In the genomic region with DNA sequence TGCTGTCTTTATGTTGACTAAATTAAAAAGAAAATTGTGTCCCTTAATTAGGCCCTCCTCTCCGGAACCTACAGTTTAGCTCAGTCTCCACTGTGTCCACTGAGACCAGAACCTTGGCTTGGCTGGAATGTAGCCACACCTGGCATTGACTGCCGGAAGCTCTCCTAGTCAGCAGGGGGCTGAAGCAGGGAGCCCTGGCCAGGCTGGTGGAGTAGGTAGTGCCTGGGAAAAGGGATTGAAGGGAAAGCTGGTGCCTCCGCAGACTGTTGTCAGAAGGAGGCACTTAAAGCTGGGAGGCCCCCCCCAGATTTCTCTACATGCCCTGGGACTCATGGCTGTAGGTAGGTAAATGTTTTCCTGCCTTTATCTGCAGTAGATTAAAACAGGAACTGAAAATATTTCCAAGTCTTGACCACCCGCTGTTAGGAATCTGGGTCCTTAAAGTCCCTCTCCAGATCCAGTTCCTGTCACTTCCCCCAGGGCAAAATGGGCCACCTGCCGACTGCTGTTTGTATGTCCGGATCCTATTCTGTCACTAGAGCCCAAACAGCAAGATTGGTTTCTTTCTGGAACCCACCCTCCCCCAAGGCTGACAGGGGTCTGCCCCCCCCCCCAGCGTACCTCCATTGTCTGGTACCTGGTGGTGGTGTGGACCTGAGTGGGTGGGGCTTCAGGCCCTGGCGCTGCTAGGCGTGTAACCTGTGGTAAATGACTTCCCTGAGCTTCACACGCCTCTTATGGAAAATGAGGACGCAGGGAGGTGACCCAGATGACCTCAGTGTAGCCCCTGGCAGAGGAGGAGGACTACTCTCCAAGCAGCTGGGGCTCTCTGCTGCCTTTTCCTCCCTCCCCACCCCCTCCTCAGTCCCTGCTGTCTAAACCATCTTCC, we compare ENCODE assay signal across 9 mouse cellular contexts. TPM values are rescaled to one million over a fixed set of nuclear protein-coding genes. Genes with fewer than 3 reads are reported as not detected.
A peak's percentile ranks its signal among the peaks of the same experiment; 100 is the strongest.
DNase-seq lines count a peak whose midpoint lies in the region; ATAC-seq and TF ChIP-seq lines count a peak whose summit lies in the region.
"Had no signal": no experiment of that assay in that cellular context is flagged by ENCODE, and none has a peak within 500 bp of the region (broad histone marks: within the 10 kb centered on the region; RNA-seq: fewer than 3 reads in every experiment).

No protein-coding gene starts in this region.

- peak overlapping the region; percentile 92 for H3K27ac ChIP-seq in gastrocnemius, adult 2 months
- no peak overlapping the region for H3K27ac ChIP-seq in neural tube, embryonic 12.5 days
- H3K27ac ChIP-seq in neural tube, embryonic 15.5 days (replicated peaks): no peak overlapping the region
- no peak overlapping the region for H3K27ac ChIP-seq in limb, embryonic 10.5 days
- peak overlapping the region; percentile 39; the same call in 1 of the 2 replicates for H3K27ac ChIP-seq in stomach, embryonic 16.5 days (ENCODE audit: low read length)

- intact Hi-C loops in gastrocnemius, adult 2 months (cut with DNase I): loop anchor here (2.0 kb wide), 1 partner anchor 117 kb away; no protein-coding TSS in a partner anchor

- H3K36me3 ChIP-seq in neural tube, embryonic 12.5 days: 0 out of 2 replicates have a peak, but pooled peaks cover under 1% of the 10 kb centered on the region
- H3K36me3 ChIP-seq in neural tube, embryonic 15.5 days: peaks cover 9% of the 10 kb centered on the region; the same call in 1 of the 2 replicates
- H3K36me3 ChIP-seq in limb, embryonic 10.5 days: peaks cover 13% of the 10 kb centered on the region
- no peaks in the 10 kb centered on the region for H3K36me3 ChIP-seq in stomach, embryonic 16.5 days (ENCODE audit: control insufficient read depth, insufficient read depth, low read length)

- peak overlapping the region; percentile 75 for H3K4me3 ChIP-seq in gastrocnemius, adult 2 months
- H3K4me3 ChIP-seq in neural tube, embryonic 12.5 days: no peak overlapping the region
- no peak overlapping the region for H3K4me3 ChIP-seq in neural tube, embryonic 15.5 days (replicated peaks)
- H3K4me3 ChIP-seq in limb, embryonic 10.5 days: peak overlapping the region; percentile 30; the same call in 1 of the 2 replicates
- 0 out of 2 replicates have a peak overlapping the region, but pooled peaks have one; percentile 6 for H3K4me3 ChIP-seq in stomach, embryonic 16.5 days (replicated peaks; ENCODE audit: low read length)

- no peak for DNase-seq in gastrocnemius, adult 2 months
- no peak for DNase-seq in gastrocnemius, adult 18-20 months (ENCODE audit: low spot score)
- DNase-seq in limb, embryonic 10.5 days (ENCODE audit: low spot score): no peak
- no peak for DNase-seq in thymus, postnatal 25 days
- DNase-seq in liver: no peak
- DNase-seq: liver, postnatal 0 days had no signal

- no peak for ATAC-seq in neural tube, embryonic 12.5 days (ENCODE audit: low FRiP score, low read depth)
- ATAC-seq in neural tube, embryonic 15.5 days (ENCODE audit: low FRiP score): no peak
- peak; percentile 39; the same call in 1 of the 2 replicates for ATAC-seq in stomach, embryonic 16.5 days (ENCODE audit: insufficient read depth, low FRiP score)
- ATAC-seq: liver, postnatal 0 days had no signal

- no peak for TF ChIP-seq CTCF in gastrocnemius, adult 2 months (IDR thresholded peaks at IDR 0.05)

- WGBS in neural tube, embryonic 12.5 days: 33% methylated on average over 11 of the region's 11 CpGs
- 30% methylated on average over 11 of the region's 11 CpGs for WGBS in neural tube, embryonic 15.5 days
- WGBS in limb, embryonic 10.5 days: 24% methylated on average over 11 of the region's 11 CpGs
- 38% methylated on average over 11 of the region's 11 CpGs for WGBS in stomach, embryonic 16.5 days

- H3K9me3 ChIP-seq in neural tube, embryonic 12.5 days: no peaks in the 10 kb centered on the region
- H3K9me3 ChIP-seq in neural tube, embryonic 15.5 days (replicated peaks): no peaks in the 10 kb centered on the region
- no peaks in the 10 kb centered on the region for H3K9me3 ChIP-seq in limb, embryonic 10.5 days (replicated peaks)
- H3K9me3 ChIP-seq in stomach, embryonic 16.5 days (replicated peaks; ENCODE audit: control insufficient read depth, low read length): no peaks in the 10 kb centered on the region

- H3K9ac ChIP-seq in neural tube, embryonic 12.5 days: no peak overlapping the region
- no peak overlapping the region for H3K9ac ChIP-seq in neural tube, embryonic 15.5 days (replicated peaks)
- H3K9ac ChIP-seq in stomach, embryonic 16.5 days (ENCODE audit: low read length): no peak overlapping the region
- H3K9ac ChIP-seq: liver, postnatal 0 days had no signal

- H3K4me1 ChIP-seq in neural tube, embryonic 12.5 days: peaks cover 7% of the 10 kb centered on the region
- 0 out of 2 replicates have a peak, but pooled peaks cover 3% of the 10 kb centered on the region for H3K4me1 ChIP-seq in neural tube, embryonic 15.5 days
- H3K4me1 ChIP-seq in limb, embryonic 10.5 days: peaks cover 50% of the 10 kb centered on the region
- H3K4me1 ChIP-seq in stomach, embryonic 16.5 days (ENCODE audit: control insufficient read depth, insufficient read depth, low read length): peaks cover 13% of the 10 kb centered on the region; the same call in 1 of the 2 replicates

- H3K27me3 ChIP-seq in neural tube, embryonic 12.5 days (replicated peaks): no peaks in the 10 kb centered on the region; the same call in 1 of the 2 replicates
- no peaks in the 10 kb centered on the region for H3K27me3 ChIP-seq in neural tube, embryonic 15.5 days (replicated peaks)
- H3K27me3 ChIP-seq in limb, embryonic 10.5 days (ENCODE audit: low read depth, poor library complexity, severe bottlenecking): peaks cover 14% of the 10 kb centered on the region
- H3K27me3 ChIP-seq in stomach, embryonic 16.5 days (ENCODE audit: control insufficient read depth, insufficient read depth, low read length): no peaks in the 10 kb centered on the region

- H3K4me2 ChIP-seq in neural tube, embryonic 12.5 days (replicated peaks): peak overlapping the region; percentile 12; the same call in 1 of the 2 replicates
- H3K4me2 ChIP-seq in neural tube, embryonic 15.5 days: no peak overlapping the region
- peak overlapping the region; percentile 7 for H3K4me2 ChIP-seq in stomach, embryonic 16.5 days (ENCODE audit: low read depth, low read length)

RNA-seq across cellular contexts. Expression of a gene that starts 17.6 kb away (rescaled TPM):
- total RNA-seq in gastrocnemius, adult 2 months (2021): 1 to 10 TPM in 1 of 2 experiments, under 1 TPM in 1; 0.38 to 2.0 TPM
- 1 to 10 TPM; 1.0 to 1.8 TPM for total RNA-seq in gastrocnemius, adult 18-20 months (2021)
- 0.80 and 1.2 TPM in 2 replicates for polyA plus RNA-seq in neural tube, embryonic 12.5 days (2016; fragmentation: Nextera tagmentation; extraction: Ambion mirVana)
- 1.2 and 2.4 TPM in 2 replicates for polyA plus RNA-seq in neural tube, embryonic 15.5 days (2015; fragmentation: Nextera tagmentation; extraction: Ambion mirVana)
- polyA plus RNA-seq in limb, embryonic 10.5 days (2016; fragmentation: Nextera tagmentation; extraction: Ambion mirVana): 0.67 and 0.75 TPM in 2 replicates
- 1.5 and 2.1 TPM in 2 replicates for polyA plus RNA-seq in stomach, embryonic 16.5 days (2015; fragmentation: Nextera tagmentation; extraction: Ambion mirVana)

RNA-seq across cellular contexts. Expression of a gene that starts 25.9 kb away (rescaled TPM):
- 1 to 10 TPM; 4.9 to 6.6 TPM for total RNA-seq in gastrocnemius, adult 2 months (2021)
- 1 to 10 TPM; 5.0 to 6.5 TPM for total RNA-seq in gastrocnemius, adult 18-20 months (2021)
- 10.4 and 10.6 TPM in 2 replicates for polyA plus RNA-seq in neural tube, embryonic 12.5 days (2016; fragmentation: Nextera tagmentation; extraction: Ambion mirVana)
- 13.5 and 13.6 TPM in 2 replicates for polyA plus RNA-seq in neural tube, embryonic 15.5 days (2015; fragmentation: Nextera tagmentation; extraction: Ambion mirVana)
- 9.5 and 13.3 TPM in 2 replicates for polyA plus RNA-seq in limb, embryonic 10.5 days (2016; fragmentation: Nextera tagmentation; extraction: Ambion mirVana)
- 12.3 and 14.1 TPM in 2 replicates for polyA plus RNA-seq in stomach, embryonic 16.5 days (2015; fragmentation: Nextera tagmentation; extraction: Ambion mirVana)

RNA-seq across cellular contexts. Expression of a gene that starts 54.0 kb away (rescaled TPM):
- total RNA-seq in gastrocnemius, adult 2 months (2021): under 1 TPM; 0.13 to 0.45 TPM
- under 1 TPM; 0.36 to 0.59 TPM for total RNA-seq in gastrocnemius, adult 18-20 months (2021)
- 0.32 and 0.55 TPM in 2 replicates for polyA plus RNA-seq in neural tube, embryonic 12.5 days (2016; fragmentation: Nextera tagmentation; extraction: Ambion mirVana)
- 0.31 and 3.3 TPM in 2 replicates for polyA plus RNA-seq in neural tube, embryonic 15.5 days (2015; fragmentation: Nextera tagmentation; extraction: Ambion mirVana)
- polyA plus RNA-seq in limb, embryonic 10.5 days (2016; fragmentation: Nextera tagmentation; extraction: Ambion mirVana): 2.9 and 3.2 TPM in 2 replicates
- 8.6 and 9.1 TPM in 2 replicates for polyA plus RNA-seq in stomach, embryonic 16.5 days (2015; fragmentation: Nextera tagmentation; extraction: Ambion mirVana)

RNA-seq across cellular contexts. Expression of a gene that starts 59.0 kb away (rescaled TPM):
- total RNA-seq in gastrocnemius, adult 2 months (2021): 10 to 100 TPM; 10.6 to 11.7 TPM
- 1 to 10 TPM; 8.7 to 9.5 TPM for total RNA-seq in gastrocnemius, adult 18-20 months (2021)
- 33.5 and 34.8 TPM in 2 replicates for polyA plus RNA-seq in neural tube, embryonic 12.5 days (2016; fragmentation: Nextera tagmentation; extraction: Ambion mirVana)
- 26.0 and 26.4 TPM in 2 replicates for polyA plus RNA-seq in neural tube, embryonic 15.5 days (2015; fragmentation: Nextera tagmentation; extraction: Ambion mirVana)
- 52.1 and 54.1 TPM in 2 replicates for polyA plus RNA-seq in limb, embryonic 10.5 days (2016; fragmentation: Nextera tagmentation; extraction: Ambion mirVana)
- polyA plus RNA-seq in stomach, embryonic 16.5 days (2015; fragmentation: Nextera tagmentation; extraction: Ambion mirVana): 18.7 and 20.9 TPM in 2 replicates

RNA-seq across cellular contexts. Expression of a gene that starts 59.8 kb away (rescaled TPM):
- total RNA-seq in gastrocnemius, adult 2 months (2021): under 1 TPM; 0.53 to 0.59 TPM
- under 1 TPM; 0.52 to 0.91 TPM for total RNA-seq in gastrocnemius, adult 18-20 months (2021)
- 1.2 and 1.4 TPM in 2 replicates for polyA plus RNA-seq in neural tube, embryonic 12.5 days (2016; fragmentation: Nextera tagmentation; extraction: Ambion mirVana)
- polyA plus RNA-seq in neural tube, embryonic 15.5 days (2015; fragmentation: Nextera tagmentation; extraction: Ambion mirVana): 2.1 and 2.2 TPM in 2 replicates
- 0.35 and 0.65 TPM in 2 replicates for polyA plus RNA-seq in limb, embryonic 10.5 days (2016; fragmentation: Nextera tagmentation; extraction: Ambion mirVana)
- polyA plus RNA-seq in stomach, embryonic 16.5 days (2015; fragmentation: Nextera tagmentation; extraction: Ambion mirVana): 0.37 and 0.47 TPM in 2 replicates

Comparison
In these comparisons a context has a peak if more than half of its experiments do, and no peak if none do; other contexts are left out.
1. H3K27ac ChIP-seq: peak in gastrocnemius, adult 2 months (single experiment) and stomach, embryonic 16.5 days (single experiment); none in neural tube, embryonic 12.5 days (single experiment), neural tube, embryonic 15.5 days (single experiment) and limb, embryonic 10.5 days (single experiment).
2. H3K4me3 ChIP-seq: peak in gastrocnemius, adult 2 months (single experiment), limb, embryonic 10.5 days (single experiment) and stomach, embryonic 16.5 days (single experiment); none in neural tube, embryonic 12.5 days (single experiment) and neural tube, embryonic 15.5 days (single experiment).